Mouse (Mus musculus) CH12.LX (cell line): ENCODE measurements around the gene Kcnk6. TPM values are rescaled to one million over a fixed set of nuclear protein-coding genes. Genes with fewer than 3 reads are reported as not detected.

Experiments
- DNase-seq: peaks from one replicate; pipeline ENCODE4 v3.0.0-alpha.2; 2013; ENCODE audit errors: extremely low read depth
- H3K27ac ChIP-seq: 2 replicates; pipeline ENCODE4 v1.5.1; 2012; ENCODE audit warnings: low read depth, mild to moderate bottlenecking, control low read depth, moderate library complexity; ENCODE audit not compliant: insufficient read depth
- H3K27me3 ChIP-seq: replicated peaks from 2 replicates; pipeline ENCODE3; 2012; ENCODE audit warnings: inconsistent platforms
- H3K36me3 ChIP-seq, 2 experiments: replicated peaks in 1 of 2; 2 replicates each; pipeline versions ENCODE3 to v1.6.1; 2012; ENCODE audit warnings: inconsistent platforms in 1 of 2, low read length in 1 of 2, mild to moderate bottlenecking in 1 of 2, mixed read lengths in 1 of 2, moderate library complexity in 1 of 2; ENCODE audit not compliant: control insufficient read depth in 1 of 2, insufficient read depth in 1 of 2
- H3K4me1 ChIP-seq, 2 experiments: 2 replicates each; pipeline ENCODE4 v1.6.1; 2012; ENCODE audit warnings: inconsistent platforms in 1 of 2, moderate library complexity in 1 of 2; ENCODE audit not compliant: insufficient read depth in 2 of 2, control insufficient read depth in 1 of 2
- H3K4me2 ChIP-seq: 2 replicates; pipeline ENCODE4 v1.6.1; 2012; ENCODE audit warnings: low read depth, mild to moderate bottlenecking, control low read depth; ENCODE audit not compliant: poor library complexity, insufficient read depth, severe bottlenecking
- H3K4me3 ChIP-seq, 3 experiments: fragments of 150-350 bp in 1 of 3; sonication (generic) in 1 of 3; replicated peaks in 1 of 3; 2 replicates each; pipeline versions ENCODE3 to v1.5.1; 2011 to 2012; ENCODE audit warnings: low read depth in 2 of 3, low read length in 2 of 3, mild to moderate bottlenecking in 2 of 3, moderate library complexity in 2 of 3, control low read depth in 1 of 3, improper control_type of control experiment in 1 of 3, inconsistent platforms in 1 of 3, mixed read lengths in 1 of 3; ENCODE audit not compliant: poor library complexity in 1 of 3
- H3K79me2 ChIP-seq: replicated peaks from 2 replicates; pipeline ENCODE4 v1.6.1; 2012; ENCODE audit warnings: mild to moderate bottlenecking, moderate library complexity; ENCODE audit not compliant: control insufficient read depth, poor library complexity, insufficient read depth, severe bottlenecking; ENCODE audit errors: extremely low read depth
- H3K9ac ChIP-seq: 2 replicates; pipeline ENCODE4 v1.6.1; 2012; ENCODE audit warnings: low read depth, mild to moderate bottlenecking, control low read depth, moderate library complexity; ENCODE audit not compliant: insufficient read depth
- H3K9me3 ChIP-seq: replicated peaks from 2 replicates; pipeline ENCODE3; 2012; ENCODE audit warnings: low read length, inconsistent platforms, mixed read lengths
- BHLHE40 ChIP-seq: IDR thresholded peaks from 2 replicates; pipeline ENCODE4 v1.6.1; 2011; ENCODE audit warnings: mild to moderate bottlenecking, low read depth, low read length, improper control_type of control experiment
- CHD1 ChIP-seq: IDR thresholded peaks from 2 replicates; pipeline ENCODE4 v1.6.1; 2012; ENCODE audit warnings: low read depth, low read length, improper control_type of control experiment, inconsistent platforms
- CHD2 ChIP-seq: IDR thresholded peaks from 2 replicates; pipeline ENCODE4 v1.6.1; 2011; ENCODE audit warnings: low read length, improper control_type of control experiment
- CTCF ChIP-seq, 2 experiments: IDR thresholded peaks in 1 of 2; conservative IDR thresholded peaks in 1 of 2; 2 replicates each; pipeline ENCODE4 v1.5.1; 2011 to 2012; ENCODE audit warnings: low read depth in 2 of 2, low read length in 2 of 2, improper control_type of control experiment in 1 of 2, inconsistent platforms in 1 of 2, mild to moderate bottlenecking in 1 of 2, moderate library complexity in 1 of 2
- E2F4 ChIP-seq: IDR thresholded peaks from 2 replicates; pipeline ENCODE4 v1.6.1; 2011; ENCODE audit warnings: low read depth, low read length, improper control_type of control experiment; ENCODE audit not compliant: insufficient replicate concordance
- ELF1 ChIP-seq: IDR thresholded peaks from 2 replicates; pipeline ENCODE4 v1.6.1; 2014; ENCODE audit warnings: low read depth, mild to moderate bottlenecking, inconsistent platforms, low read length, improper control_type of control experiment
- ETS1 ChIP-seq: conservative IDR thresholded peaks from 2 replicates; pipeline ENCODE4 v1.6.1; 2012; ENCODE audit warnings: low read depth, mild to moderate bottlenecking, inconsistent platforms, low read length, improper control_type of control experiment, moderate library complexity
- GABPA ChIP-seq: IDR thresholded peaks from 2 replicates; pipeline ENCODE4 v1.6.1; 2012; ENCODE audit warnings: low read depth, low read length, improper control_type of control experiment, inconsistent platforms; ENCODE audit not compliant: insufficient replicate concordance
- HCFC1 ChIP-seq: IDR thresholded peaks from 2 replicates; pipeline ENCODE4 v1.6.1; 2012; ENCODE audit warnings: low read depth, mild to moderate bottlenecking, inconsistent platforms, low read length, improper control_type of control experiment
- MYC ChIP-seq: IDR thresholded peaks from 2 replicates; pipeline ENCODE4 v1.6.1; 2011; ENCODE audit warnings: low read depth, mild to moderate bottlenecking, improper control_type of control experiment, low read length
- POLR2AphosphoS2 ChIP-seq: IDR thresholded peaks from 2 replicates; pipeline ENCODE4 v1.6.1; 2011; ENCODE audit warnings: low read depth, low read length, improper control_type of control experiment
- RAD21 ChIP-seq: IDR thresholded peaks from 2 replicates; pipeline ENCODE4 v1.6.1; 2011; ENCODE audit warnings: low read depth, mild to moderate bottlenecking, low read length, improper control_type of control experiment, moderate library complexity
- RCOR1 ChIP-seq: conservative IDR thresholded peaks from 2 replicates; pipeline ENCODE4 v1.6.1; 2012; ENCODE audit warnings: low read depth, mild to moderate bottlenecking, inconsistent platforms, low read length, improper control_type of control experiment
- SMC3 ChIP-seq: IDR thresholded peaks from 2 replicates; pipeline ENCODE4 v1.6.1; 2011; ENCODE audit warnings: low read depth, low read length, improper control_type of control experiment
- TBP ChIP-seq: conservative IDR thresholded peaks from 2 replicates; pipeline ENCODE4 v1.6.1; 2011; ENCODE audit warnings: low read depth, low read length, improper control_type of control experiment
- UBTF ChIP-seq: IDR thresholded peaks from 2 replicates; pipeline ENCODE4 v1.6.1; 2012; ENCODE audit warnings: low read depth, mild to moderate bottlenecking, inconsistent platforms, low read length, improper control_type of control experiment, moderate library complexity
- USF1 ChIP-seq: IDR thresholded peaks from 2 replicates; pipeline ENCODE4 v1.6.1; 2014; ENCODE audit warnings: low read depth, mild to moderate bottlenecking, inconsistent platforms, low read length, improper control_type of control experiment
- USF2 ChIP-seq: conservative IDR thresholded peaks from 2 replicates; pipeline ENCODE4 v1.6.1; 2011; ENCODE audit warnings: low read depth, low read length, improper control_type of control experiment
- ZKSCAN1 ChIP-seq: IDR thresholded peaks from 2 replicates; pipeline ENCODE4 v1.6.1; 2012; ENCODE audit warnings: low read depth, inconsistent platforms, low read length, improper control_type of control experiment, borderline replicate concordance
- dilution Hi-C: fragments of 300-500 bp; cut with MboI; formaldehyde crosslinking; loops from 2 replicates; pipeline ENCODE4 v1.14.3; 2020; ENCODE audit warnings: low sequenced_read_pairs; ENCODE audit not compliant: extremely low pct_unique_long_range_greater_than_20kb, extremely low pct_ligation_motif_present
- in situ Hi-C: fragments of 300-500 bp; cut with MboI; formaldehyde crosslinking; loops from 3 replicates; pipeline ENCODE4 v1.14.3; 2019; ENCODE audit warnings: low sequenced_read_pairs, low pct_ligation_motif_present, low pct_unique_long_range_greater_than_20kb, mixed read lengths
- polyA plus RNA-seq: library from polyadenylated mRNA; unstranded; fragments of >175 nt; gene quantifications from 2 replicates; pipeline ENCODE4 v1.2.1, GENCODE M21; 2012; ENCODE audit warnings: low read depth; ENCODE audit not compliant: insufficient read length
- total RNA-seq, 2 experiments: library from RNA; depleted of rRNA; stranded (reverse); fragments of 300-350 nt in 1 of 2; fragments of >200 nt in 1 of 2; gene quantifications; 2 replicates each; pipeline ENCODE4 v1.2.3; 2012 to 2014

The Kcnk6 gene
- total and polyA plus RNA-seq, 3 experiments, result 1.9 to 4.0 (median 2.2) TPM

DNA sequence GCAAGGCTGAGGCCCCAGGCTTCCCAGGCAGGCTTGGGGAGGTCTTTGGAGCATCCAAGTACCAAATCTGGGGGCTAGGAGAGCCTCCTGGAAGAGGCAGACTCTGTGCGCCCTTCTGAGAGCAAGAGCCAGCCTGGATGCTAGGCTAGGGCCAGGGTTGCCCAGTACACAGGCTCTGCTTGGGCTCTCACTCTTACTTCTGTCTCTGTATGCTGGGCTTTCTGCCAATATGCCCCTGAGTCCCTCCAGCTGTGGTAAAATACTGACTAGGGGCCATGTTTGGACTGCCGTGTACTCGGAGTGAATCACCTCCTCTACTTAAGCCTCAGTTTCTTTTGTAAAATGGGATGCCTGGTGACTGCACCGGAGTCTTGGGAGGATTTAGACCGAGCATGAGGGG, 13.7 kb upstream of the Kcnk6 start:
- H3K9me3 ChIP-seq, result no peaks in the 10 kb centered on the region
- no peak overlapping the region for H3K4me3 ChIP-seq
- no peak overlapping the region for H3K4me2 ChIP-seq
- H3K27me3 ChIP-seq, result no peaks in the 10 kb centered on the region
- H3K79me2 ChIP-seq, result no peaks in the 10 kb centered on the region
- H3K36me3 ChIP-seq, result peaks cover 29 to 68% of the 10 kb centered on the region in 2 experiments
- peaks cover 0 to 6% of the 10 kb centered on the region in 2 experiments; a peak in 1 of 4 replicates for H3K4me1 ChIP-seq
- no peak for TF ChIP-seq HCFC1
- no peak for TF ChIP-seq UBTF
- no peak for TF ChIP-seq E2F4
- no peak for TF ChIP-seq USF1
- TF ChIP-seq CTCF (conservative IDR thresholded peaks at IDR 0.05 in 1 of 2, IDR thresholded peaks at IDR 0.05 in 1 of 2; ENCODE audit: low read depth in 2 of 2, low read length in 2 of 2), result no peak
- TF ChIP-seq ELF1, result no peak
- no peak for TF ChIP-seq BHLHE40
- TF ChIP-seq SMC3, result no peak
- TF ChIP-seq RAD21, result no peak
- no peak for TF ChIP-seq TBP
- TF ChIP-seq ZKSCAN1, result no peak
- no peak for TF ChIP-seq GABPA
- no peak for TF ChIP-seq POLR2AphosphoS2
- no peak for TF ChIP-seq RCOR1
- no peak for TF ChIP-seq CHD2
- no peak for TF ChIP-seq ETS1
- TF ChIP-seq, all 38 proteins: peak for 0
- Histone ChIP-seq H3K27ac (no peak overlapping the region), H3K9ac (no peak overlapping the region)
- in situ Hi-C loops (loop anchor here (5.0 kb wide), 1 partner anchor 34 kb away; the partner anchor contains the start of gene Catsperg1), dilution Hi-C loops (no loop called here)
- no peak for DNase-seq

DNA sequence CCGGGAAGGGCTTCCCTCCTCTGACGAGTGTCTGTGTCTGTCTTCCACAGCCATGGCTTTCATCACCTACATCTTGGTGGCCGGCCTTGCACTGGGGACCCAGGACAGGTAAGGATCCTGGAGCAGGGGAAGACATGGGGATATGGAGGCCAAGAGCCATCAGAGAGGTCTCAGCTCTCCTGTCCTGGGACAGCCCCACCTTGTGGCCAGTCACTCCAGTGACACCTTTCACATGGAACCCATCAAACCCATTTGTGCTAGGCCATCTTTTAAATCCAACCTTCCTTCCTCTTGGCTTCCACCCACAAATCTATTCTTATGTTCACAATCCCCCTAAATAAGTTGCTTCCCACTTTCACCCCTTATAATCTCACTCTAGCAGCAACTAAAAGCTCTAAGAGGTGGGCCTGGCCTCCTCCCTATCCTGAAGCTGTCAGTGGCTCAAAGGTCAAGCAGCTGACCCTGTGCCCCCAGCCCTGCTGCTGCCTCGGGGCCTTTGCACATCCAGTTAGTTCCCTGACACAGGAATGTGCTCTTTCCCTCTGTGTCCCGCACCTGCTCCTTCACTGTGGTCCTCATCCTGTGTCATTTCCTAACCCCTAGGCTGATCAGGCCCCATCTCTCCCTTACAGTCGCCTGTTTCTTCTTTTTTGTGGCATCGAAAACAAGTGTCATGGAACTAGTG, 12.6 kb upstream of the Kcnk6 start:
- DNase-seq, result peak; percentile 41
- Histone ChIP-seq H3K4me2 (no peak overlapping the region), H3K36me3 (peaks cover 29 to 73% of the 10 kb centered on the region in 2 experiments), H3K9me3 (no peaks in the 10 kb centered on the region), H3K4me3 (no peak overlapping the region), H3K79me2 (no peaks in the 10 kb centered on the region; the same call in 1 of the 2 replicates), H3K27me3 (no peaks in the 10 kb centered on the region), H3K9ac (no peak overlapping the region), H3K27ac (no peak overlapping the region), H3K4me1 (peaks cover 0 to 7% of the 10 kb centered on the region in 2 experiments; a peak in 1 of 4 replicates)
- peak; percentile 50 to 77 for TF ChIP-seq CTCF (conservative IDR thresholded peaks at IDR 0.05 in 1 of 2, IDR thresholded peaks at IDR 0.05 in 1 of 2; ENCODE audit: low read depth in 2 of 2, low read length in 2 of 2)
- no peak for TF ChIP-seq HCFC1
- no peak for TF ChIP-seq ETS1
- TF ChIP-seq BHLHE40, result no peak
- TF ChIP-seq GABPA, result no peak
- TF ChIP-seq RAD21, result peak; percentile 53
- TF ChIP-seq SMC3, result peak; percentile 85
- TF ChIP-seq CHD1, result no peak
- no peak for TF ChIP-seq USF1
- no peak for TF ChIP-seq USF2
- TF ChIP-seq MYC, result no peak
- in situ Hi-C loops (loop anchor here (5.0 kb wide), 1 partner anchor 33 kb away; the partner anchor contains the start of gene Catsperg1), dilution Hi-C loops (no loop called here)
